Mouse (Mus musculus): ENCODE results near the gene Usp22. TPM values are rescaled to one million over a fixed set of nuclear protein-coding genes. Genes with fewer than 3 reads are reported as not detected.
A peak's percentile ranks its signal among the peaks of the same experiment; 100 is the strongest.

Gene Usp22
- polyA plus RNA-seq, 1 experiment from 2014 or later: 255 TPM

DNA sequence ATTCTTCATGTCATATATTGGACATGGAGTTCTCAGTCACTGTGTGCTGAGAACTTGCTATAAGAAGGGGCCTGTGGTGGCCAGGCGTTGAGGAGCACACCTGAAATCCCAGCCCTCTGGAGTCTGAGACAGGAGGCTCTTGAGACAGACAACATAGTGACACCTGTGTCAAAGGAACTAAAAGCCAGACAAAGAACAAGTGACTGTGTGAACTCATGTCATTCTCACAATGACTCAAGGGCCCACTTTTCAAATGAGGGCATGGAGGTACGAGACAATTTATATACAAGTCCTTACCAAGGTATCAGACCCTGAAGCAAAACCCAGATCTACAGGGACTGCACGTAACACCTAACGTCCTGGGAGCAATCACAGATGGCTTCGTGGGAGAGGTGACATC is 48.9 kb downstream of the Usp22 start:
- Histone ChIP-seq H3K4me1 (replicated peaks) (no peaks in the 10 kb centered on the region), H3K36me3 (no peaks in the 10 kb centered on the region), H3K27ac (no peak overlapping the region), H3K27me3 (ENCODE audit: insufficient read depth, poor library complexity, severe bottlenecking) (no peaks in the 10 kb centered on the region), H3K4me3 (no peak overlapping the region), H3K9me3 (no peaks in the 10 kb centered on the region)
- 85% methylated on average over 5 of the region's 5 CpGs for WGBS
- no peak for DNase-seq (ENCODE audit: low spot score)

DNA sequence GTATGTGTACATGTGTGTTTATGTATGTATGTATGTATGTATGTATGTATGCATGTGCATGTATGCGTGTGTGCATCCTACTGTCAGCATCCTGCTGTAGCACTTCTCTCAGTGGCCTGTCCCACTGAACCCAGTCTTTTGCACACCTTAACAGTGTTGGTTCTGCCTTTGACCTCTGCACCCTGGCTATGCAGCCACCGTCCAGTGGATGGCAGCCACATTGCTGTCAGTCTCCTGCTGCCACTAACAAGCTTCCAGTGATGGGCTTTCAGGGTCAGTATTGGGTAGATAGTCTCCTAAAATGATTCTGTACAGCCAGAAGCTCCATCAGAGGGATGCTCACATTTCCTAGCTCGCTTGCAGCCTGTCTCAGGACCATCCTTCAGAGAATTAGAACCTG is 51.0 kb downstream of the Usp22 start:
- no peak for DNase-seq (ENCODE audit: low spot score)
- no peaks in the 10 kb centered on the region for H3K27me3 ChIP-seq (ENCODE audit: insufficient read depth, poor library complexity, severe bottlenecking)
- H3K4me3 ChIP-seq: no peak overlapping the region
- H3K36me3 ChIP-seq: no peaks in the 10 kb centered on the region
- H3K4me1 ChIP-seq (replicated peaks): no peaks in the 10 kb centered on the region
- H3K9me3 ChIP-seq: no peaks in the 10 kb centered on the region
- H3K27ac ChIP-seq: no peak overlapping the region
- WGBS: 69% methylated on average over 3 of the region's 3 CpGs

DNA sequence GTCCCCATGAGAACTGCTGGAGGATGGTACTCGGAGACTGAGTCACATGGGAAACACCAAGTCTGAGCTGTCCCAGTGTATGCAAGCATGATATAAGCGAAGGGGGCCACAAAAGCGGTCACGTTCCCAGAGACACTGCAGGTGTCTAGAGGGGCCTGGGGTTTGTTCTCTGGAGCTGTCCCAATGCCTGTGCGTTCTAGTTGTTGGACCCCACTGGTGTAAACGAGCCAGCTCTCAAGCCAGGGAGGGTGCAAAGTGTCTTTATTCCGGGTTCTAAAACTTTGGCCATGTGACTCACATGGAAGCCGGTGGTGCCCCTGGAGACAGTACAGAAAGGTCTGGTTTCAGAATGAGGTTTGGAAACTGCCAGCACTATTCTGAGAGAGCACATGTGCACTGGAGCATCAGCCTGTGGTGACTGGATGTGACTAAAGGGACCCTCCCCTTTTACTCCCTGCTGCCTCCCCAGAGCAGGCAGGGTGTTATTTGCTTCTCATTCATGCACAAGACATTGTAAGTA is 52.0 kb downstream of the Usp22 start:
- H3K9me3 ChIP-seq: no peaks in the 10 kb centered on the region
- no peaks in the 10 kb centered on the region for H3K36me3 ChIP-seq
- H3K27ac ChIP-seq: no peak overlapping the region
- no peak overlapping the region for H3K4me3 ChIP-seq
- no peaks in the 10 kb centered on the region for H3K27me3 ChIP-seq (ENCODE audit: insufficient read depth, poor library complexity, severe bottlenecking)
- WGBS: 87% methylated on average over 8 of the region's 8 CpGs
- no peak for DNase-seq (ENCODE audit: low spot score)
- H3K4me1 ChIP-seq (replicated peaks): no peaks in the 10 kb centered on the region

DNA sequence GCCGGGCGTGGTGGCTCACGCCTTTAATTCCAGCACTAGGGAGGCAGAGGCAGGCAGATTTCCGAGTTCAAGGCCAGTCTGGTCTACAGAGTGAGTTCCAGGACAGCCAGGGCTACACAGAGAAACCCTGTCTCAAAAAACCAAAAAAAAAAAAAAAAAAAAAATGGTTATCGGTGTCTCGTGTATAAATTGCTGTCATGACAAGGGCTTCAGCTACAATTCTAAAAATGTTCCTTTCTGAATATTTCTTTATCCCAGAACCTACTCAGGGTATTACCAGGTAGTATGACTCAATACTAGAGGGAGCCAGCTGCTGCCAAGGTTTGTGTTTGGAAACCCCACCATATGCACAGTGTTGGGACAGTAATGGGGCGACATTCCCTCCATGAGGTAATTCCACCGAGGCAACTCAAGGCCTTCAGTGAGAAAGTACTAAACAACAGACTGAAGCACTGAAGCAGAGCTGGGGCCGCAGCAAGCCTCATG is 52.5 kb downstream of the Usp22 start:
- Histone ChIP-seq H3K4me3 (no peak overlapping the region), H3K27ac (no peak overlapping the region), H3K9me3 (no peaks in the 10 kb centered on the region), H3K27me3 (ENCODE audit: insufficient read depth, poor library complexity, severe bottlenecking) (no peaks in the 10 kb centered on the region), H3K4me1 (replicated peaks) (no peaks in the 10 kb centered on the region), H3K36me3 (no peaks in the 10 kb centered on the region)
- 88% methylated on average over 9 of the region's 9 CpGs for WGBS
- DNase-seq (ENCODE audit: low spot score): no peak

DNA sequence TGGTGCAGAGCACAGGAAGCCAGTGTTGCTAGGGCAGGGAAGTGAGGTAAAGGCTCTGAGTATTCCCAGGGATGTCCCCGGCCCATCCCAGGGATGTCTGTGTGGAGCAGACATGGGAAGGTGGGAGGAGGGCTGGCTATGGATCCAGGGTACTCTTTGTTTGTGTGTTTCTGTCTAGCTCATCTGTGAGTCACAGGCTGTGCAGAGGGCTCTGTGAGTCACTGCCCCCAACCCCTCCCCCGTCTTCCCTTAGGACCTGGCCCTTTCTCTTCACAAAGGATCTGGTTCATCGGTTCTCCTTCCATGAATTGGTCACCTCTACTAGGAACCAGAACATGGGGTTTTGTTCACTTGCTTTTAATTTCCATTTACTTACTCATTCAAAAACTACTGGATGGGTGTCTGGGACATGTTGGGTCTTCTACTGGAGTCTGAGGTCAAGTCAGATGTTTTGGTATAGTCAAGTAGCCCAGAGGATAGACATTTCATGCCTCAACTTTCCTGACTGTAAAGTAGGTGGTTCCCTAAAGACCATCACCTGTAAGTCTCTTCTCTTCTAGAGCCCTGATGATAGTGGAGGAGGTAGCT is 54.8 kb downstream of the Usp22 start:
- Histone ChIP-seq H3K27me3 (ENCODE audit: insufficient read depth, poor library complexity, severe bottlenecking) (no peaks in the 10 kb centered on the region), H3K36me3 (no peaks in the 10 kb centered on the region), H3K4me1 (replicated peaks) (no peaks in the 10 kb centered on the region), H3K4me3 (no peak overlapping the region), H3K27ac (no peak overlapping the region), H3K9me3 (no peaks in the 10 kb centered on the region)
- no peak for DNase-seq (ENCODE audit: low spot score)
- WGBS: 81% methylated on average over 3 of the region's 3 CpGs

DNA sequence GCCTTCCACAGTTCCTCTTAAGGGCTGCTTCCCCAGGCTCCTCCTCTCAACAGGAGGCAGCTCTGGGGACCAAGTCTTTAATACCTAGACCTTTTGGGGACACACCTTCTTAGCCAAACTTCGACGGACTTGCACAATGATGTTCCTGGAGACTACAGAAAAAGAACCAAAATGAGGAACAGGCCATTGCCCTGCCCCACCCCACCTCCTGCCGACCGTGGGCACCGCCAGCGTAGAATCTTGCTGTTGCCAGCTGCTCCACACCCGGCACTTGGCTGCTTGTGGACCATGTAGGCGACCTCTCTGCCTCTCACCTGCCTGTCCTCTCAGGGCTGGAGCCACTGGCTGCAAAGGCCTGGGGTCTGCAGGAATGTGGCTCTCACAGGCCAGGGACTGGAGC is 58.6 kb downstream of the Usp22 start:
- Histone ChIP-seq H3K9me3 (no peaks in the 10 kb centered on the region), H3K4me1 (replicated peaks) (no peaks in the 10 kb centered on the region), H3K36me3 (no peaks in the 10 kb centered on the region), H3K27ac (no peak overlapping the region), H3K4me3 (no peak overlapping the region), H3K27me3 (ENCODE audit: insufficient read depth, poor library complexity, severe bottlenecking) (no peaks in the 10 kb centered on the region)
- 69% methylated on average over 8 of the region's 8 CpGs for WGBS
- no peak for DNase-seq (ENCODE audit: low spot score)

DNA sequence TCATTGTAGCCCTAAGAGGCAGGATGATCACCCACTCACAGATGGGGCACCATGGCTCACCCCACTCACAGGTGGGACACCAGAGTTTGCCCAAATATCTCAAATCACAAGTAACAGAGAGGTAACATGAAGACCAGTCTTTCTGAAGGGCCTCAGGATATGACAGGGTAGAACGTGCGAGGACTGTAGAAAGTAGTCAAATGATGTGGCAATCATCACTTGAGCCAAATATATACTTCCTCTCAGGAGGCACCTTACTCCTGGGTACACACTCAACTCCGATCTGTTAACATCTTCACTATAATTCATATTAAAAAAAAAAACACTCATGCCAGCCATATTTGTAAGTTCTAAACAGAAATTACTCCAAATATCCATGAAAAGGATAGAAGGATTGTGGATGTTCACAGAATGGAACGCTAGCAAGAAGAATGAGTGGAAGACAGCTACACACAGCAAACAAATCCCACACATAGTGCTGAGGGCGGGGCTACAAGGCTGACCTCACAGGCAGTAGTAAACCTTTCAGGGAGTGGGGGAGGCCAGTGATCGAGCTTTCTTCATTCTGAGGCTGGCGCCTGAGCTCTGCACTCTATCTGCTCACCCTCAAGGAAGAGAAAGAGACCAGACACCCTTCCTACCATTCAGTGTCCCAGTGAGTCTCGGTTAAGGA is 62.4 kb downstream of the Usp22 start:
- H3K9me3 ChIP-seq: no peaks in the 10 kb centered on the region

DNA sequence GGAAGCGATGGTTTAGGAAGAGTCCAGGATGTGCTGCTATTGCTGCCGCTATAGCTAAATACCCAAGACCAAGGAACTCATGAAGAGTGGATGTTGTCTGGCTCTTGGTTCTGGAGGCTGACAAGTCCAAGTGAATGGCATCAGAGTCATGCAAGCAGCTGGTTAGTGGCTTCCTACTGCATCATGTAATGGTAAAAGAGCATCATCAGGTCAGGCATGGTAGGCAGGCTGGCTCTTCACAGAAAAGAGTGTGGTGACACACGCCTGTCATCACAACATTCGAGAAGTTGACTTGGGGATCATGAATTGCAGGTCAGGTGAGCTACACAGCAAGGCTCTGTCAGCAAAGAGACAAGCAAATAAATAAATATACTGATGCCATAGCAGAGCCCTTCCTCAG is 63.4 kb downstream of the Usp22 start:
- Histone ChIP-seq H3K27me3 (ENCODE audit: insufficient read depth, poor library complexity, severe bottlenecking) (no peaks in the 10 kb centered on the region), H3K9me3 (no peaks in the 10 kb centered on the region), H3K36me3 (no peaks in the 10 kb centered on the region), H3K4me1 (replicated peaks) (no peaks in the 10 kb centered on the region; the same call in 1 of the 2 replicates), H3K27ac (no peak overlapping the region), H3K4me3 (no peak overlapping the region)
- 89% methylated on average over 4 of the region's 4 CpGs for WGBS
- DNase-seq (ENCODE audit: low spot score): no peak

More for the DNA sequence above, 62.4 kb downstream of the Usp22 start:
- no peaks in the 10 kb centered on the region for H3K36me3 ChIP-seq
- 87% methylated on average over 8 of the region's 8 CpGs for WGBS
- no peaks in the 10 kb centered on the region; the same call in 1 of the 2 replicates for H3K4me1 ChIP-seq (replicated peaks)
- no peaks in the 10 kb centered on the region for H3K27me3 ChIP-seq (ENCODE audit: insufficient read depth, poor library complexity, severe bottlenecking)
- no peak overlapping the region for H3K27ac ChIP-seq
- no peak for DNase-seq (ENCODE audit: low spot score)
- no peak overlapping the region for H3K4me3 ChIP-seq

DNA sequence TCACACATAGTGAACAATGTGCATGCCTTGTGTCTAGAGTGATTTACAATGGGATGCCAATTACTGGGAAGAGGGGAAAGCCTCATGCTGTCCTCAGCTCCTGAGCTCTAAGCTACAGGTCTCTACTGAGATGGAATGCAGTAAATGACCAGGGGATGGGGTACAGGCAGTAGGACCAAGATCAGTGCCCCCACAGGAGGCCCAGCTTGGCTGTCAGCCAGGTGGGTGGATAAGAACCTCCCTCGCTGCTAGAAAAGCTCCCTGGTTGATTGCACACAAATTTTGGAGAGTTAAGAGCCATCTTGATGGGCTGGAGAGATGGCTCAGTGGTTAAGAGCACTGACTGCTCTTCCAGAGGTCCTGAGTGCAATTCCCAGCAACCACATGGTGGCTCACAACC is 63.9 kb downstream of the Usp22 start:
- no peak overlapping the region for H3K4me3 ChIP-seq
- H3K27me3 ChIP-seq (ENCODE audit: insufficient read depth, poor library complexity, severe bottlenecking): no peaks in the 10 kb centered on the region
- no peaks in the 10 kb centered on the region for H3K36me3 ChIP-seq
- H3K27ac ChIP-seq: no peak overlapping the region
- no peak for DNase-seq (ENCODE audit: low spot score)
- no peaks in the 10 kb centered on the region for H3K9me3 ChIP-seq
- no peaks in the 10 kb centered on the region; the same call in 1 of the 2 replicates for H3K4me1 ChIP-seq (replicated peaks)
- WGBS: 80% methylated on average over 1 of the region's 1 CpGs

DNA sequence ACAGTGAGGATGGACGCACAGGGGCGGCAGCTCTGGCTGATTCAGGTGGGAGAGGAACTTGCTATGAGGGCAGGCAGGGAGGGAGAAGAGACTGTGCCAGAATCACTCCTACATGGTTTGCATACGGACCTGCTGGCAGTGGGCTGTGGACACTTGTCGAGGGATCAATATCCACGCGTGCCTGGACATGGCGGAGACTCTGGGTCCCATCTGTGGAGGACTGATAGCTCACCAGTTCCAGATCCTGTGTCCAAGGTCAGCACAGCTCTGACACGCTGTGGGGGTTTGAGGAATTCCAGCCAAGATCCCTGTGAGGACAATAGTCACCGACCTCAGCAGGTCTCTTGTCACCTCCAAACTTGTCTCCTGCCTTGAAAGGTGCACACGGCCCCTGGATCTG is 64.7 kb downstream of the Usp22 start:
- WGBS: 83% methylated on average over 10 of the region's 10 CpGs
- Histone ChIP-seq H3K4me1 (replicated peaks) (peaks cover 1% of the 10 kb centered on the region), H3K9me3 (no peaks in the 10 kb centered on the region), H3K27ac (no peak overlapping the region), H3K4me3 (no peak overlapping the region), H3K36me3 (no peaks in the 10 kb centered on the region), H3K27me3 (ENCODE audit: insufficient read depth, poor library complexity, severe bottlenecking) (no peaks in the 10 kb centered on the region)
- DNase-seq (ENCODE audit: low spot score): no peak

DNA sequence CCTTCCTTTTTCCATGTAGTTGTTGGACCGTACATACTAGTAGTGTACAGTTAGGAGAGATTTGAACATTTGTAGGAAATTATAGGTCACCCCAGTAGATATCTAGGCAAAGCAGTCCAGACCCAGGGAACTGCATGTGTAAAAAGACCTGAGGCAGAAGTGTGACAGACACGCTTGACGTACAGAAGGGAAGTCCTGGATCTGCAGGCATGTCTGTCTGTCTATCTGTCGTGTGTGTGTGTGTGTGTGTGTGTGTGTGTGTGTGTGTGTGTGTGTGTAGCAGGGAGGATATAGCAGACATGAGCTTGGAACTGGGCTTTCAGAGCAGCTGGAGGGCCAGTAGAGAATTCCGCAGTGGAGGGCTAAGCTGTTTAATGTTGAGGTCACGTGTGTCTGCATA is 65.1 kb downstream of the Usp22 start:
- WGBS: 90% methylated on average over 6 of the region's 6 CpGs
- Histone ChIP-seq H3K27me3 (ENCODE audit: insufficient read depth, poor library complexity, severe bottlenecking) (no peaks in the 10 kb centered on the region), H3K4me3 (no peak overlapping the region), H3K9me3 (no peaks in the 10 kb centered on the region), H3K4me1 (replicated peaks) (peaks cover 5% of the 10 kb centered on the region), H3K27ac (no peak overlapping the region), H3K36me3 (no peaks in the 10 kb centered on the region)
- no peak for DNase-seq (ENCODE audit: low spot score)

DNA sequence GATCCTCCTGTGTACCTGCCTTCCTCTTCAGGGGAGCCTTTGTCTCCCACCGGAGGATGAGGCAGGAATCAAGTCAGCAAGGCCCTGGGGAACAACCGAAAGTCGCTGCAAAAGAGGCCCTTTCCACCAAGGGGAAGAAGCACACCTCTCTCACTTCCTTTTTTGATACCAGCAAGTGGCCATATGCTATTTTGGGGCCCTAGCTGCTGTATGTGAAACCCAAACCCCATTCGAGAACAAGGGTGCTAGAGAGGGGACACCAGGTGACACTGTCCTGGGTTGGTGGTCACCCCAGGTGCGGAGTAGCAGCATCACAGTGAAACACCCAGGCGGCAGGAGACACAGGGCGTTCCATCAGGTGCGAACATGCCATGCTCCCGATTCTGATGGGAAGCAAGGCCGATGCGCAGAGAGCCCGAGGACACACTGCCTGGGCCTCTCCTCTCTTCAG is 65.9 kb downstream of the Usp22 start:
- H3K4me1 ChIP-seq (replicated peaks): peaks cover 8% of the 10 kb centered on the region
- H3K9me3 ChIP-seq: no peaks in the 10 kb centered on the region
- no peak for DNase-seq (ENCODE audit: low spot score)
- H3K36me3 ChIP-seq: no peaks in the 10 kb centered on the region
- H3K27me3 ChIP-seq (ENCODE audit: insufficient read depth, poor library complexity, severe bottlenecking): peaks cover under 1% of the 10 kb centered on the region; the same call in 1 of the 2 replicates
- no peak overlapping the region for H3K4me3 ChIP-seq
- H3K27ac ChIP-seq: no peak overlapping the region
- 89% methylated on average over 12 of the region's 12 CpGs for WGBS

DNA sequence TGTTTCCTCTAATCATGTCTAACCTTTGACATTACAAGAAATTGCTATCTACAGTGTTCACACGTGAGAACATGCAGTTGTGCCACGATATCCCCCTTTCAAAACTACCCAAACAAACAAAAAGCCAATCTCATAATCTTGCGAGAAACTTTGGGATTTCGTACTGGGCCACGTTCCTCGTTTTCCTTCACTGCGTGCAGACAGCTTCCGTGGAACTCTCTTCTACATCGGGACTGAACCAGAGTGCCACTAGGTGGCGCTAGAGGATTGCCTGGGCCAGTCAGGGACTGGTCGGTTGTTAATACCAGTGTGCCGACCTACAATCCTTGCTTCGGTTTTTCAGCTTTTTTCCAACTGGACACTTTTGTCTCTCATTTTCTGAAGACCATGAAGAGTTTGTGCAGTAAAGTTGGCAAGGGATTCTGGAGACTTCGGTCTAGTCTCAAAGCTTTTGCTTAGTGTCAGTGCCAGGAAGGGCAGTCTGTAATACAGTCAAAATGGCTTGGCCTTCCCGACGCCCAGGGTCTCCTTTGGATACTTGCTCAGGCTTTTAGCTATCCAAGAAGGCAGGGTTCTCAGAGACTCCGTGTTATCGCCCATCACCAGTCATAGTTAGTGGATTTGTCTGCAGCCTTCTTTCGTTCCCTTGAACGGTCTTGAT is 70.5 kb downstream of the Usp22 start:
- Histone ChIP-seq H3K9me3 (no peaks in the 10 kb centered on the region), H3K27ac (no peak overlapping the region), H3K4me3 (peak overlapping the region; percentile 6; the same call in 1 of the 2 replicates), H3K27me3 (ENCODE audit: insufficient read depth, poor library complexity, severe bottlenecking) (peaks cover 4% of the 10 kb centered on the region; the same call in 1 of the 2 replicates), H3K36me3 (no peaks in the 10 kb centered on the region), H3K4me1 (replicated peaks) (peaks cover 16% of the 10 kb centered on the region)
- DNase-seq (ENCODE audit: low spot score): peak; percentile 89
- WGBS: 18% methylated on average over 20 of the region's 20 CpGs
